Mouse (Mus musculus): ENCODE measurements around the gene Olfr1217.
"Not testable (repeated sequence)": the region's sequence is repeated elsewhere in the genome, so short reads cannot be mapped to it uniquely, and the experiment has no call there.

Olfr1217 gene

GRCm38 (mm10) chr2:89031965-89032364 is at the start of gene Olfr1217:
TSS of gene Olfr1217 (minus strand) at chr2:89032065.
- no peak for DNase-seq (ENCODE audit: low spot score)

- DNase-seq (ENCODE audit: low spot score), result no peak
These were observed 49.6 kb upstream of the Olfr1217 start for GRCm38 (mm10) chr2:89081487-89081886.

- no peak for DNase-seq (ENCODE audit: low spot score)
These were observed 29.2 kb upstream of the Olfr1217 start, which contains the start of gene Olfr1218 for GRCm38 (mm10) chr2:89061087-89061486. TSS of gene Olfr1218 (minus strand) at chr2:89061187.

GRCm38 (mm10) chr2:89021436-89021835 is 10.4 kb downstream of the Olfr1217 start:
- not testable (repeated sequence) for DNase-seq (ENCODE audit: low spot score)

GRCm38 (mm10) chr2:89018240-89018639 is 13.6 kb downstream of the Olfr1217 start, which contains the start of gene Olfr1216:
TSS of gene Olfr1216 (minus strand) at chr2:89018340.
- DNase-seq (ENCODE audit: low spot score), result no peak

- DNase-seq (ENCODE audit: low spot score), result no peak
These were observed 25.0 kb downstream of the Olfr1217 start, which contains the start of gene Olfr1215 for GRCm38 (mm10) chr2:89006873-89007272. TSS of gene Olfr1215 (minus strand) at chr2:89006973.

GRCm38 (mm10) chr2:88992553-88992952 is 39.3 kb downstream of the Olfr1217 start, which contains the start of gene Olfr1214:
TSS of gene Olfr1214 (minus strand) at chr2:88992653.
- DNase-seq (ENCODE audit: low spot score), result no peak

- no peak for DNase-seq (ENCODE audit: low spot score)
These were observed 51.7 kb downstream of the Olfr1217 start, which contains the start of gene Gm13762 for GRCm38 (mm10) chr2:88980181-88980580. TSS of gene Gm13762 (minus strand) at chr2:88980281.

All from layer of hippocampus, adult 11-12 months (tissue).